Mouse (Mus musculus): ENCODE data around the gene Aplp2.

DNA sequence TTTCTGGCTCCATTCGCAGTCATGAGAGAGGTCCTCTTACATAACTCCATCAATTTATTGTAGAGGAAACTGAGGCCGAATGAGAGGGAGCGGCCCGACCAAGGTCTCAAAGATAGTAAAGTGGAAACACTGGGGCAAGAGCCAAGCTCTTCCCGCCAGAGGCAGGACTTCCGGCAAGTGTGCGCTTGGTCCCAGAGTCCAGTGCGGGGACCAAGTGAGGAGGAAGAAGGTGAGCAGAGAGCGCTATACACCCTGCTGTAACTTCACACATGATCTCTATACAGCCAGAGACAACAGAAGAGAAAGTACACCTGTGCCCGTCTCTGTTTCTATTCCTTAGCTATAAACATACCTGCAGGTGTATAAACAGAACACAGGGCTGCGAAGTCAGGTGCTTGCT lies 94.5 kb downstream of the Aplp2 start:
- TF ChIP-seq CTCF (conservative IDR thresholded peaks at IDR 0.05; ENCODE audit: insufficient read depth, insufficient read length, low read depth, low read length): no peak
- no peak for TF ChIP-seq POLR2A (IDR thresholded peaks at IDR 0.05; ENCODE audit: low read depth, low read length)
